Mouse (Mus musculus) embryonic fibroblast, embryonic 13.5 days (primary cell): ENCODE data around the gene Spc24.

Experiments
- CTCF ChIP-seq: IDR thresholded peaks from 2 replicates; pipeline ENCODE4 v1.5.1; 2011; ENCODE audit warnings: mild to moderate bottlenecking, control low read depth, low read length, moderate library complexity, borderline replicate concordance; ENCODE audit not compliant: insufficient read depth
- POLR2A ChIP-seq: IDR thresholded peaks from 2 replicates; pipeline ENCODE4 v1.6.1; 2011; ENCODE audit warnings: low read depth, mild to moderate bottlenecking, control low read depth, low read length, moderate library complexity

- TF ChIP-seq CTCF (no peak), POLR2A (no peak)
Measured at GRCm38 (mm10) chr9:21754003-21754402, 6.1 kb downstream of the Spc24 start.
